Mouse (Mus musculus): ENCODE results near the gene Gpsm3. TPM values are rescaled to one million over a fixed set of nuclear protein-coding genes. Genes with fewer than 3 reads are reported as not detected.
A peak's percentile ranks its signal among the peaks of the same experiment; 100 is the strongest.
"Not testable (repeated sequence)": the region's sequence is repeated elsewhere in the genome, so short reads cannot be mapped to it uniquely, and the experiment has no call there.

Gpsm3 gene
- polyA plus RNA-seq (2014; fragmentation: Nextera tagmentation; extraction: Ambion mirVana): 4.4 and 4.8 TPM in 2 replicates

DNA sequence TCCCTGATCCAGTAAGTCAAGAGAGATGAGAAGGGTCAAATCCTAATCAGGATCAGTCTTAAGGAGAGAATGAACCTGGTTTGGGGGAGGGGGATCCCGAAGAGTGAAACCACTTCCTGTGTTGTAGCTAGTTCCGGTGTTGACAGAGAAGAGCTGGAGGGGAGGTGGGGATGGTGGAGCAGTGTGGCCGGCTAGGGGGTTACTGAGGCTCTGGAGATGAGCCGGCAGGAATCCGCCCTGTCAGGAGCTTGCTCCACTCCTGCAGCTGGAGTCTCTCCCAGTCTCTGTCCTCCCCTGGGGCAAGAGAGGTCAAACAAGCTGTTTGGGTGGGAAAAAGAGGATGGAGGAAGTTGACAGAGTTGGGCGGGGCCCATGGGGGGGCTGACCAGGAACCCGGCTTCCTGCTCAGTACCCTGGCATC lies at the start of gene Gpsm3:
TSS of gene Gpsm3 (plus strand) at position 126 of the 421 bp plus-strand sequence.
- Histone ChIP-seq H3K36me3 (ENCODE audit: control insufficient read depth, insufficient read depth, low read length) (no peaks in the 10 kb centered on the region; the same call in none of the 2 replicates), H3K4me1 (ENCODE audit: control insufficient read depth, insufficient read depth, low read length) (peaks cover 59% of the 10 kb centered on the region), H3K9ac (ENCODE audit: low read length) (peak within 1 kb of the TSS; percentile 96; the same call in 1 of the 2 replicates), H3K4me3 (ENCODE audit: low read depth, low read length) (no peak within 1 kb of the TSS), H3K27me3 (ENCODE audit: control insufficient read depth, insufficient read depth, low read length) (no peaks in the 10 kb centered on the region), H3K9me3 (ENCODE audit: control insufficient read depth, low read length) (no peaks in the 10 kb centered on the region), H3K4me2 (peak within 1 kb of the TSS; percentile 82; the same call in 1 of the 2 replicates), H3K27ac (ENCODE audit: low read depth, low read length) (peak within 1 kb of the TSS; percentile 97)
- no peak for ATAC-seq (ENCODE audit: low FRiP score)
- 30% methylated on average over 7 of the region's 7 CpGs for WGBS
- DNase-seq (ENCODE audit: low spot score, missing footprints): no peak

DNA sequence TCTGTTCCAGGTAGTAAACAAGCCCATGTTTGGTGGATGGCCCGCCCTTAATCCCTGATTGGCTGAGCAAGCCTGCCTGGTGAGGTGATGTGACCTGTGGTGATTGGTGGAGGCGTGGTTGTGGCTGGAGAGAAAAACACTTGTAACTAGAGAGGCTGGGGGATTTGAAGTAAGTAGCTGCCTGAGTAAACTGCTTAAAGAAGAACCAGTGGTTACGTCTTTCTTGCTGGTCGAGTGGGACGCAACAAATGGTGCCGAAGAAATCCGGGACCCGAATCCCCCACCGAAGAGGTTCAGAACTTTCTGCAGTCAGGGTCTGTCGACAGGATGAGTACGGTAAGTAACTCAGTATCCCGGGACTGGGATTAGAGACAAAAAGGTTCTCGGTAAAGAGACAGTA lies 46.0 kb upstream of the Gpsm3 start:
- 95% methylated on average over 12 of the region's 13 CpGs for WGBS
- not testable (repeated sequence) for DNase-seq (ENCODE audit: low spot score, missing footprints); ATAC-seq (ENCODE audit: low FRiP score)

DNA sequence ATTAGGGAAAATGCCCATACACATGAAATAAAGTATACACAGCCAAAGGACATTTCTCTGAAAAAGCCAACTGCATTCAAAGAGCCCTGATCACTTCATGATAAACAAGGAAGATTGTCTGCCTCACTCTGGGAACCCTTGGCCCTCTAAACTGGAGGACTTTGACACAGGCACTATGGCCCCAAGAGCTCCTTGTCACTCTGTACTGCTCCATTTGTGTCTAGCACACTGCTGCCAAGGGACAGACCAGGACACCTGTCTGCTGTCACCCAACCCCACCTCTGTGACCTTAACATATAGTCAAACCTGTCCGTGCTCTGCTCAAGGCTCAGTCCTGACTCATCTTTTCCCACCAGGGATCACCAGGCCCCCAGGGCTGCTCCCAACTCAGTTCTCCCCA lies 42.8 kb upstream of the Gpsm3 start:
- Histone ChIP-seq H3K36me3 (ENCODE audit: control insufficient read depth, insufficient read depth, low read length) (no peaks in the 10 kb centered on the region), H3K4me2 (no peak overlapping the region), H3K27ac (ENCODE audit: low read depth, low read length) (no peak overlapping the region), H3K9me3 (ENCODE audit: control insufficient read depth, low read length) (no peaks in the 10 kb centered on the region), H3K9ac (ENCODE audit: low read length) (no peak overlapping the region), H3K27me3 (ENCODE audit: control insufficient read depth, insufficient read depth, low read length) (no peaks in the 10 kb centered on the region), H3K4me3 (ENCODE audit: low read depth, low read length) (no peak overlapping the region), H3K4me1 (ENCODE audit: control insufficient read depth, insufficient read depth, low read length) (no peaks in the 10 kb centered on the region)
- DNase-seq (ENCODE audit: low spot score, missing footprints) (no peak), ATAC-seq (ENCODE audit: low FRiP score) (no peak)
- 85% methylated on average over 1 of the region's 1 CpGs for WGBS

More for the DNA sequence above, 46.0 kb upstream of the Gpsm3 start:
- H3K27me3 ChIP-seq (ENCODE audit: control insufficient read depth, insufficient read depth, low read length); H3K27ac ChIP-seq (ENCODE audit: low read depth, low read length); H3K4me2 ChIP-seq; H3K9me3 ChIP-seq (ENCODE audit: control insufficient read depth, low read length); H3K36me3 ChIP-seq (ENCODE audit: control insufficient read depth, insufficient read depth, low read length); H3K4me1 ChIP-seq (ENCODE audit: control insufficient read depth, insufficient read depth, low read length); H3K4me3 ChIP-seq (ENCODE audit: low read depth, low read length); H3K9ac ChIP-seq (ENCODE audit: low read length): not testable (repeated sequence)

DNA sequence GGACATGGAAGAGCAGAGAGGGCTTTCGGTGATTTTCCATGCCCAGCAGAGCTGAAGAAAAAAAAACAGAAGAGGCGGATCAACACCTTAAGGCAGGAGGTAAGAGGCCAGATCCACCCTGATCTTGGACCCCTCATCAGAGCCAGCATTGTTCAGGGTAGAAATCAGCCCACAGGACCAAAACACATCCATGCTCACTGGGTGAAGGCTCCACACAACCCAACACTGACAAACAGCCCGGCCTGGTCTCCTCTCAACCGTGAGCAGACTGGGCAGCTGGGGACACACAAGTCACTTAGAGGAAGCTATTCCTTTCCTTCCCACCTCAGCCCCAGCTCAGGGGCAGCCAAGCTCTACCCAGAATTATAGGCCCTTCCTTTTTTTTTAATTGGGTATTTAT lies 42.0 kb upstream of the Gpsm3 start:
- Histone ChIP-seq H3K4me1 (ENCODE audit: control insufficient read depth, insufficient read depth, low read length) (no peaks in the 10 kb centered on the region), H3K4me3 (ENCODE audit: low read depth, low read length) (no peak overlapping the region), H3K36me3 (ENCODE audit: control insufficient read depth, insufficient read depth, low read length) (no peaks in the 10 kb centered on the region), H3K27ac (ENCODE audit: low read depth, low read length) (no peak overlapping the region), H3K27me3 (ENCODE audit: control insufficient read depth, insufficient read depth, low read length) (no peaks in the 10 kb centered on the region), H3K9me3 (ENCODE audit: control insufficient read depth, low read length) (no peaks in the 10 kb centered on the region), H3K4me2 (no peak overlapping the region), H3K9ac (ENCODE audit: low read length) (no peak overlapping the region)
- no peak for DNase-seq (ENCODE audit: low spot score, missing footprints)
- 94% methylated on average over 4 of the region's 4 CpGs for WGBS
- no peak for ATAC-seq (ENCODE audit: low FRiP score)

DNA sequence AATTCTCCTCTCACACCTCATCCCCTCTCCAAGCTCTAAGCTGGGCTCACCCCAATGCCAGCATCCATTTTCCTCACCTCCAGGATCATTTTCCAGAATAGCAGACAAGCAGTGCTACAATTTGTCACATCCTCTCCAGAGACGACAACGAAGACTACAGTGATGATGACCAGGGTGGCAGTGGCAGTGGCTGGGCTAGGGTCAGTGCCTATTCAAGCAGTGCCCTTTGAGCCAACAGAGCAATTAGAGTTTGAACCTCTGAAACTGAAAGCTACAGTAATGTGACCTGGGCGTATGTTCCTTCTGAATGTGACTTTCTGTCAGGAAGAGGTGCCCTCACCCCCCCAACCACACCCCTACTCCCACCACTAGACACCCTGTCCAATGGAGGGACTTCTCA lies 40.5 kb upstream of the Gpsm3 start:
- ATAC-seq (ENCODE audit: low FRiP score) (no peak), DNase-seq (ENCODE audit: low spot score, missing footprints) (no peak)
- Histone ChIP-seq H3K4me1 (ENCODE audit: control insufficient read depth, insufficient read depth, low read length) (no peaks in the 10 kb centered on the region), H3K9me3 (ENCODE audit: control insufficient read depth, low read length) (no peaks in the 10 kb centered on the region), H3K4me2 (no peak overlapping the region), H3K9ac (ENCODE audit: low read length) (no peak overlapping the region), H3K27me3 (ENCODE audit: control insufficient read depth, insufficient read depth, low read length) (no peaks in the 10 kb centered on the region), H3K36me3 (ENCODE audit: control insufficient read depth, insufficient read depth, low read length) (no peaks in the 10 kb centered on the region), H3K27ac (ENCODE audit: low read depth, low read length) (no peak overlapping the region), H3K4me3 (ENCODE audit: low read depth, low read length) (no peak overlapping the region)
- 96% methylated on average over 3 of the region's 3 CpGs for WGBS

DNA sequence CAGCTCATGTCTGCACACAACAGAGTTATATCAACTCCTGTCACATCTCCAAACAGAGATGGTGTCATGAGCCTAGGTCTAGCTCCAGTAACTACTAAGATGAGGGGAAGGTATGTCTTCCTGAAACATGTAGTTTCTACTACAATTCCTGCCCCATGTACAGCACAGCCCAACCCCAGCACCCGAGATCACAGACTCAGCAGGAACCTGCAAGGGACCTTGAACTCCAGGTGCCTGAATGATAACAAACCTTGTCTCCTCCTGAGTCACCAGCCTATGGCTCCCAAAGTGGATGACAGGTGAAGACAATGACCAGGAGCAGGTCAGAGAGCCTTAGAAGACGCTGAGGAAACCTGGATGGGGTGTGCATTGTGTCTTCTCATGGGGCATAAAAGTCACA lies 39.8 kb upstream of the Gpsm3 start:
- ATAC-seq (ENCODE audit: low FRiP score) (no peak), DNase-seq (ENCODE audit: low spot score, missing footprints) (no peak)
- Histone ChIP-seq H3K9me3 (ENCODE audit: control insufficient read depth, low read length) (no peaks in the 10 kb centered on the region), H3K36me3 (ENCODE audit: control insufficient read depth, insufficient read depth, low read length) (no peaks in the 10 kb centered on the region), H3K27me3 (ENCODE audit: control insufficient read depth, insufficient read depth, low read length) (no peaks in the 10 kb centered on the region), H3K4me3 (ENCODE audit: low read depth, low read length) (no peak overlapping the region), H3K4me1 (ENCODE audit: control insufficient read depth, insufficient read depth, low read length) (no peaks in the 10 kb centered on the region), H3K27ac (ENCODE audit: low read depth, low read length) (no peak overlapping the region), H3K4me2 (no peak overlapping the region), H3K9ac (ENCODE audit: low read length) (no peak overlapping the region)
- WGBS: 76% methylated on average over 2 of the region's 2 CpGs

DNA sequence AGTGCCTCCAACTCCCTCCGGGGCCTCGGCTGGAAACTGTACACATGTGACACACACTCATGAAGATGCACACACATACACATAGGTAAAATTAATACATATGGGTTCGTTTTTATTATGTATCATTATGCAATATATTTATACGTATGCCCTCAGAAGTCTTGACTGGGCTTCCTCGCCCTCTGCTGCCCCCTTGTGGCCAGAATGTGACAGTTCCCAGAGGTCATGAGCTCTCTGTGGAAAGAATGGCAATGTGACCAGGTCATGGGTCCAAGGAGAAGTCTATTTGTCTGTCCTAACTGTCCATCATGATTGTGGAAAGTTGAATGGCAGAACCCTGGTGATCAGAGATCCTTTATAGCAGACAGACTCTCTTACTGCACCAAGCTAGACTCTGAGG lies 34.1 kb upstream of the Gpsm3 start:
- Histone ChIP-seq H3K27ac (ENCODE audit: low read depth, low read length) (no peak overlapping the region), H3K9me3 (ENCODE audit: control insufficient read depth, low read length) (no peaks in the 10 kb centered on the region), H3K4me2 (no peak overlapping the region), H3K9ac (ENCODE audit: low read length) (no peak overlapping the region), H3K4me3 (ENCODE audit: low read depth, low read length) (no peak overlapping the region), H3K4me1 (ENCODE audit: control insufficient read depth, insufficient read depth, low read length) (no peaks in the 10 kb centered on the region), H3K27me3 (ENCODE audit: control insufficient read depth, insufficient read depth, low read length) (no peaks in the 10 kb centered on the region), H3K36me3 (ENCODE audit: control insufficient read depth, insufficient read depth, low read length) (no peaks in the 10 kb centered on the region)
- ATAC-seq (ENCODE audit: low FRiP score) (0 out of 2 replicates have a peak, but pooled peaks have one; percentile 55), DNase-seq (ENCODE audit: low spot score, missing footprints) (peak; percentile 95)
- 24% methylated on average over 5 of the region's 5 CpGs for WGBS

DNA sequence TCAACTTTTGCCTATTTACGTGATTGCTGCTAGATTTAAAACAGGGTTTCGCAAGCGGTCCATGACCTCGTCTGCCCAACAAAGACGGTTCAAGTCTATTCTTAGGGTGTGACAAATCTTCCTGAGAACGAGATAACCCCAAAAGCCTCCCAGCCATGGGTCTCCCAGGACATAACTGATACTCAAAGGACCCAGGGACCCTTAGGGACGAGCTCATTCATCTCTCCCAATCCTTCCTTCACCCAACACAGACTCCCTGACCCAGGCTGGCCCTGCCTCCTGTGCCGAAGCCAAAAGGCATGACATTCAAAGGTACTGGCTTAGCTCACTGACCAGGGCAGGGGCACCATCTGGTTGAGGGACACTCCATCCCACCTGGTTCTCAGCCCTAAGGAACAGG lies 33.2 kb upstream of the Gpsm3 start:
- H3K36me3 ChIP-seq (ENCODE audit: control insufficient read depth, insufficient read depth, low read length): no peaks in the 10 kb centered on the region
- no peak overlapping the region for H3K4me3 ChIP-seq (ENCODE audit: low read depth, low read length)
- ATAC-seq (ENCODE audit: low FRiP score) (no peak), DNase-seq (ENCODE audit: low spot score, missing footprints) (no peak)
- no peaks in the 10 kb centered on the region for H3K27me3 ChIP-seq (ENCODE audit: control insufficient read depth, insufficient read depth, low read length)
- no peak overlapping the region for H3K4me2 ChIP-seq
- no peak overlapping the region for H3K27ac ChIP-seq (ENCODE audit: low read depth, low read length)
- 81% methylated on average over 8 of the region's 8 CpGs for WGBS
- no peaks in the 10 kb centered on the region for H3K4me1 ChIP-seq (ENCODE audit: control insufficient read depth, insufficient read depth, low read length)
- no peak overlapping the region for H3K9ac ChIP-seq (ENCODE audit: low read length)
- H3K9me3 ChIP-seq (ENCODE audit: control insufficient read depth, low read length): no peaks in the 10 kb centered on the region

DNA sequence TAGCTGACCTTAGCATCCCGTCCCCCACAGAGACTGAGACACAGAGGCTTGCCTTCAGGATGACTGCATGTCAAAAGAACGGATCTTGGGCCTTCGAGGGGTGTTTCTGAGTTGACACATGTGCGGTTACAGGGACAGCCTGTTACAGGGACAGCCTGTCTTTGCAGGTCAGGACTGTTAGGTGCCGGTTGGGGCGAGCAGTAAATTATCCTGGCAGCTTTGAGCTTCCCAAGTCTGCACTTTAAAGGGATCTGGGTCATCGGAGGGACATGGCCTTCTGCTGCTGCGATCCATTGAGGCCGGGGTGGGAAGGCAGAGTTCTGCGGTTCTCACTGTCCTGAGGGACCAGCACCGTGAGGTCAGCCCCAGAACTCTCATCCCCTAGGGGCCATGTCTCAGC lies 32.2 kb upstream of the Gpsm3 start:
- WGBS: 83% methylated on average over 11 of the region's 11 CpGs
- Histone ChIP-seq H3K4me3 (ENCODE audit: low read depth, low read length) (no peak overlapping the region), H3K9ac (ENCODE audit: low read length) (no peak overlapping the region), H3K36me3 (ENCODE audit: control insufficient read depth, insufficient read depth, low read length) (no peaks in the 10 kb centered on the region), H3K9me3 (ENCODE audit: control insufficient read depth, low read length) (no peaks in the 10 kb centered on the region), H3K4me2 (no peak overlapping the region), H3K27ac (ENCODE audit: low read depth, low read length) (no peak overlapping the region), H3K27me3 (ENCODE audit: control insufficient read depth, insufficient read depth, low read length) (no peaks in the 10 kb centered on the region), H3K4me1 (ENCODE audit: control insufficient read depth, insufficient read depth, low read length) (no peaks in the 10 kb centered on the region)
- ATAC-seq (ENCODE audit: low FRiP score) (no peak), DNase-seq (ENCODE audit: low spot score, missing footprints) (no peak)

DNA sequence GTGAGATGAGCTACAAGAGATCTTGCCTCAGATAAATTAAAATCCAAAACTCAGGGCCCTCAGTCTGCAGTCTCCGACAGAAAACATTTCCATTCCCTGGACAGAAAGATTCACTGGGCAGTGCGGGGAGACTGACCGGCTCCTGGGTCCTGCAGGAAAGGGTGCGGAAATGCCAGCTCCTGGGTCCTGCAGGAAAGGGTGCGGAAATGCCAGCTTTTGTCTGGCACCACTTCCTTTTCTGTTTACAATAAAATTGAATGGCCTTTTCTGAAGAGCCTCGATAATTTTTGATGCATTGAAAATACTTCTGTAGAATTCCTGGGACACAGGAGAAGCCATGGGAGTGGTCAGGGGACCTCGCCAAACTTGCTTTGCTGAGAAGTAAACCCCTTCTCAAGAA lies 30.5 kb upstream of the Gpsm3 start:
- Histone ChIP-seq H3K36me3 (ENCODE audit: control insufficient read depth, insufficient read depth, low read length) (no peaks in the 10 kb centered on the region), H3K4me2 (no peak overlapping the region), H3K9me3 (ENCODE audit: control insufficient read depth, low read length) (no peaks in the 10 kb centered on the region), H3K27ac (ENCODE audit: low read depth, low read length) (no peak overlapping the region), H3K27me3 (ENCODE audit: control insufficient read depth, insufficient read depth, low read length) (no peaks in the 10 kb centered on the region), H3K4me3 (ENCODE audit: low read depth, low read length) (no peak overlapping the region), H3K4me1 (ENCODE audit: control insufficient read depth, insufficient read depth, low read length) (no peaks in the 10 kb centered on the region), H3K9ac (ENCODE audit: low read length) (no peak overlapping the region)
- DNase-seq (ENCODE audit: low spot score, missing footprints) (no peak), ATAC-seq (ENCODE audit: low FRiP score) (no peak)
- 84% methylated on average over 7 of the region's 7 CpGs for WGBS
